Mouse (Mus musculus): ENCODE results near the gene Arfgef2.

Gene Arfgef2

DNA sequence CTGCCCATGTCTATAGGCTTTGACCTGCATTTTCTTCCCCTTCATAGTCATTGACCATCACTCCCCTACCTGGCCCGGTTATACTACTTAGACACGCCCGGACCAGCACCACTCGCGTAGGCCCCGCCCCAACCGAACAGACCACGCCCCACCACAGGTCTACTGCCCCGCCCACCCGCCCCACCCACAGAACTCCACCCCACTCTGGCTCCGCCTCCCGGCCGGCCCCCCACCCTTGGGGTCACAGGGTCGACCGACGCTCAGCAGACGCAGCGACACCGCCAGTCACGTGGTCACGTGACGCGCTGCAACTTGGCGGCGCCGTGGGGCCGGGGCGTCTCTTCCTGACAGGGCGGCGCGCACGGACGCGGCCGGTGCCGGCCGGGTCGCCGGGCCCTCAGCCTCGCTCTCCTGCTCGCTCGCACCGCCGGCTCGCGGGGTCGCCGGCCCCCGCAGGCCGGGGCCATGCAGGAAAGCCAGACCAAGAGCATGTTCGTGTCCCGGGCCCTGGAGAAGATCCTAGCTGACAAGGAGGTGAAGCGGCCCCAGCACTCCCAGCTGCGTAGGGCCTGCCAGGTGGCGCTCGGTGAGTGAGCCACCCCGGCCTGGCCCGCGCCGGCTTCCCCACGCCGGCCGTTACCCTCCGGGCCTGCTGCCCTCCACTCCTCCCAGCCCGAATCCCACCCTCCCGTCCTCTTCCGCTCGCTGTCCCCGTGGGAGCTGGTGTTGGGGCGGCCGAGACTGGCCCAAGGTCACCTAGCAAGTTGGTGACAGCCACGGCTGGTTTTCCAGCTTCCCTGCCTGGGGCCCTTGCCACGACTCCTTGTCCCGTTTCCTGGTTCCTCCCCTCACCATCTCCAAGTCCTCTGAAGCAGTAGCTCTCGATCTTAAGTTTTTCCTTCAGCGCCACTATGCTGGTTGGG is at the start of gene Arfgef2:
Gene Arfgef2, plus strand, starts transcription at position 339 of the 923 bp plus-strand sequence.
- DNase-seq, result peak; percentile 93 to 96

DNA sequence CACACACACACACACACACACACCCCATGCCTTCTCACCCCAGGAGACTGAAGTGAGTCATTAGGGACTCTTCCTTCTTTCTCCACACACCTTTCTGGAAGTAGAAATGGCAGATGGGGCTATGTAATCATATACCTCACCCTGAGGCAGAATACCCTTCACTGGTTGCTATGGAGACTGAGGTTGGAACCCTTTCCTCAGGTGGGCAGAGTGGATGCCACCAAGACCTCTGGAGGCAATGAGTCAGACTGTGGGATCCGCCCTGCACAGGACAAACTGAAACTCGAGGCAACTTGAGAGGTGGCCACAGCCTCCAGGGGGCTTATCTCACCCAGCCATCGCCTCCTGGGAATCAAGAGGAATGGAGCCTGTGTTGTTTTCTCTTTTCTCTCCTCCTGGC is 47.4 kb upstream of the Arfgef2 start:
- no peak for DNase-seq

DNA sequence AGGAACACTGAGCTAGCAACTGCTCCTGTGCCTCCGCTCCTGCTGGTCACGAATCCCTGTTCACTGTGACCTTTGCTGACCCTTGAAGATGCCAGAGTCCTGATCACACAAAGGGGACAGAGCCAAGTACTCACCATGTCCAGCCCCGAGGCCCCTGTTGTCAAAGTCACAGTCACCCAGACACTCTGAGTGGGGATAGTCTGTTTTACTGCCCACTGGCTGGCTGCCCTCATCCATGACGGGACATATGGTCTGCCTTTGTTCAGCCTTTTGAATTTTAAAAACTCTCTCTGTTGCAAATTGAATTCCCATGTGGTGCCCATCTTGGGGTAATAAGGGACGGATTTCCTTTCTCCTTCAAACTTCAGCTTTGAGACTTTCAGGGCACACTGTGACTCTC is 41.3 kb upstream of the Arfgef2 start:
- DNase-seq, result no peak

DNA sequence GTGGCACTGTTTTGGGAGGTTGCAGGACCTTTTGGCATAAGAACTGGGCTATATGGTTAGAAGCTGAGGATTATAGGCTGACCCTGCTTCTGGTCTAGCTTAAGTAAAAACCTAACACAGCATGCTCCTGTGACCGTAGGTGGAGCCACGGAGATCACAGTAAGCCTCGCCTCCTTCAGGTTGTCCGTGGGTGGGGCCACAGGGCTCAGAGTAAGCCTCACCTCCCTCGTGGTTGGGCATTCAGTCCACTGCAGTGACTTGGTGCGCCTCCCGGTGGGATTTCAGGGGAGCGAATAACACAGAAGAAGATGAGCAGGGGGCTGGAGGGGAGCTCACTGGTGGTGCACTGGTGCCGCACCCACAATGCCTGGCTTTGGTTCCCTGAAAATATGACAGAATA is 37.8 kb upstream of the Arfgef2 start:
- no peak for DNase-seq

DNA sequence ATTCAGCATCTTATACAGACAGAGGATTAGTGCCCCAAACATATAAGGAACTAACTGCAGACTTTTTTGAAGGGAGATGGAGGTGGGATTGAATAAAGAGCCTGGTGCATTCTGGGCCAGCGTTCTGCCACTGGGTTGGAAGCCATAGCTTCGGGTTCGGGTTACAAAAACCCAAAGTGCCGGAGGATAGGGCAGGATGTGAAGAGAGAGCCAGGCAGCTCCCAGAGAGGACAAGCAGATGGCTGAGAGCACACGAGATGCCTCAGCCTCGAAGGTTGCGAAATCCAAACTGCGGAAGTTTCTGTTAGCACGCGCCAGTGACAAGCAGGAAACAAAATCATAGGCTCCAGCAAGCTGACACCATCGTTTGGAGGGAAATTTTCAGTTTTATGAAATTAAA is 34.0 kb upstream of the Arfgef2 start:
- DNase-seq, result peak; percentile 25 to 32

DNA sequence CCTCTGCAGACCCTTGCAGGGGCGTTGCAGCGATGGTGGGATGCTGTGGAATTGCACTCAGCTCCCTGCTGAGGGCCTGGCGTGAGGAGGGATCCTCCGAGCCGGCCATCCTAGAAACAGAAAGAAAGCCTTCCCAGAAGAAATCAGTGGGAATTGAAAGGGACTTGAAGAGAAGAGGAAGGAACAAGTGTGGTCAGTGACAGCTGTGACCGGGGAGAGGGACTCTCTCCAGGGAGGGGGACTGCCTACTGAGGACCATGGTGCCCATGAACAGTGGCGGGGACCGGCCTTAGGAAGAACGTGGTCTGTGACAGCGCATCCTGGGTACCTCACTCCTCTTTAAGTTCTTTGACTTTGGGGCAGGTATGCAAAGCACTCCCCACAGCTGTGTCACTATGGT is 31.8 kb upstream of the Arfgef2 start:
- DNase-seq, result no peak

DNA sequence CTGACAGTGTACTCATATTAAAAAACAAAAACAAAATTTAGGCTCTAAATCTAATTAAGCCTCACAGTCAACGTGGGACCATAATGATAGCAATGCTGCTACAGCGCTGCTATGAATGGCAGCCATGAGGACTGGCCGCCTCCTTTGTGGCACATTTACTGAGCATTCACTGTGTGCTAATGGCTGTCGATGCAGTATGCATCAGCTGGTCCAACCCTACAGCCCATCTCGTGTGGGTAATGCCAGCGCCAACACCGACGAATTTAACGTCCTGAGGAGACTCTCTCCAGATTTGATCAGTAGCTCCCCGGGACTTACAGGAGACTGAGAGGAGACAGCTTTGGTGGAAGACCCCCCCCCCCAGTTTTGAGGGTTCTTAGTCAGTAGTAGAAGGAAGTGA is 31.1 kb upstream of the Arfgef2 start:
- DNase-seq, result no peak

DNA sequence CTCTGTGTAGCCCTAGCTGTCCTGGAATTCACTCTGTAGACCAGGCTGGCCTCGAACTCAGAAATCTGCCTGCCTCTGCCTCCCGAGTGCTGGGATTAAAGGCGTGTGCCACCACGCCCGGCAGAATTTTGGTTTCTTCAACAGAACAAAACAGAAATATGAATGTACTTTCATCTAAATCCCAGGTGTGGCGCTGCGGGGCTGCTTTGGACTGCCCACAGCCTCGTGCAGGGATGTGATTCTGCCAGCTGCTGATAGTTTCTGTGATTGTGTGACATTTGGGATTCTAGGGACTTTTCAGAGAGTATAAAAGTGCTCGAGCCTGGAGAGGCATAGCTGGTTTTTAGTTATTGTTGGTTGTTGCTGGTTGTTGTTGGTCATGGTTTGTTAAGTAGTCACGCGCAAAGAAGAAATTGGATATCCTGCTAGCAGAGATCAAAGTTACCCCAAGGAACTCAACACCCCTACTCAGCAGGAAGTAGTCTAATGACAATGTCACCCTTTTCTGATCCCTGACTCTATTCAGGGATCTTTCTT is 30.0 kb upstream of the Arfgef2 start:
- no peak for DNase-seq

DNA sequence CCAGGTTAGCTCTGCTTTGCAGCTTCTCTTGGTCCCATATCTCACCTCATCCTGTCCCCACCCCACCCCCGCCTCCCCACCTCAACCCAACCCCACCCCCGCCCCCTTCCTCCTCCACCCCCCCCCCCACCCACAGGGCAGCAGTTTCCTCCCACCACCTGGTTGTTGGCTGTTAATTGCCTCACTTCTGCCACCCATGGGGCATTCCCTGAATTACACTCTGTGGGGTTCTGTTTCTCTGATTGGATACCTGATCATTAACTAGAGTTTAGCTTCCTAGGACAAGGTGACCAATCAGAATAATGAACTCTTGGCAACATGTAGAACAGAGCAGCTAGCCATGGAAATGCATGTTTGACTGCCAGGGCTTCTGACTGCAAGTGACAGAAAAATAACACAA is 29.1 kb upstream of the Arfgef2 start:
- peak in 1 of 2 experiments; percentile 56 for DNase-seq

DNA sequence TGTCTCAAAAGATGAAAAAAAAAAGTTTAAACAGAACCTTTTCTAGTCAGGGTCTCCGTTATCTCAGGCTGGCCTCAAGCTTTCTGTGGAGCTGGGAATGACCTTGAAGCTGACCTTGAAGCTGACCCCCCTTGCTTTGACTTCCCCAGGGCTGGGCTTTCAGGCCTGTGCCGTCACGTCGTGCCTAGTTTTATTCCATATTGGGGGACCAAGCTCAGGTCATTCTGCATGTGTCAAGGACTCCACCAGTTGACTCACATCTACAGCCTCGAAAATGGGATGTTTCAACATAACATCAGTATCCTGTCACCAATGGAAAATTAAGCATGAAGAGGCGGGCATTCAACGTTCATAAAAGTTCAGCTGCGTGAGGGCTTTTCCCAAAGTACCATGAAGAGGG is 25.4 kb upstream of the Arfgef2 start:
- no peak for DNase-seq

DNA sequence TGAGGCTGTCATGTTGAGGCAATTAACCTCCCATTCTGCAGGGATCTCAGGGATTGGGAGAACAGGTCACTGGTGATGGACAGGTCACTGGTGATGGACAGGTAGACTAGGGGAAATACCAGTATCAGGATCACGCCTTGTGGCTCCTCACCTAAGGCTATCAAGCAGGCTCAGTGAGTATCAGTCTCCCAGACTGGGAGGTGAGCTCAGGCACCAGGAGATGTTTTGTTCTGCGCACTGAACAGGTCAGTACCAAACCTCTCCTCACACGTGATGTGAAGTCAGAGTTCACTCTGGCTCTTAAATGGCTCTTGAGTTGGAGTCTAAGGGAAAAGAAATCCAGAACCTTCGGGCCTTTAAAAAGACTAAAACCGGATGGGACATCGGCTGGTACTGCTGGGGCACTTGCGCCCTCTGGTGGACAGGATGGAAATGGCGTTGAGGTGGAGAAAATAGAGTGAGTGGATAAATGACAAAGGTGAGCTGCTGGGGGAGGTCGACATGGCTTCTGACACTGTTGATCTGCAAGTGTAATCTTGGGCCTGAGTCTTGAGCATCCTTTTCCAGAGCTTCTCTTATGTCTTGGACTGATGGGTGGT is 24.3 kb upstream of the Arfgef2 start:
- peak; percentile 58 to 85 for DNase-seq

DNA sequence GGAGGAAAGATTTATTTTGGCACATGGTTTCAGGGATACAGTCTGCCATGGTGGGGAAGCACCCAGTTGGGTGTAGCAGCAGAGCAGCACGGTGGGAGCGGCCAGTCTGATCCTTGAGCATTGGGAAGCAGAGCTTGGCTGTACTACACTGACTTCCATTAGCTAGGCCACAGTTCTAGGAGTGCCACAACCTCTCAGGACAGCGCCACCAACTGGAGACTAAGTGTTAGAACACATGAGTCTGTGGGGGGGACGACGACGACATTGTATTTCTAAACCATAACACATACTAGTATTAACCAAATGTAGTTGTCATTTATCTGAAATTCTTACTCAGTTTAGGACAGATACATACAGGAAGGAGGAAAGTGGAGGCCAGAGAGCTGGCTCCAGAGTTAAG is 21.0 kb upstream of the Arfgef2 start:
- no peak for DNase-seq

DNA sequence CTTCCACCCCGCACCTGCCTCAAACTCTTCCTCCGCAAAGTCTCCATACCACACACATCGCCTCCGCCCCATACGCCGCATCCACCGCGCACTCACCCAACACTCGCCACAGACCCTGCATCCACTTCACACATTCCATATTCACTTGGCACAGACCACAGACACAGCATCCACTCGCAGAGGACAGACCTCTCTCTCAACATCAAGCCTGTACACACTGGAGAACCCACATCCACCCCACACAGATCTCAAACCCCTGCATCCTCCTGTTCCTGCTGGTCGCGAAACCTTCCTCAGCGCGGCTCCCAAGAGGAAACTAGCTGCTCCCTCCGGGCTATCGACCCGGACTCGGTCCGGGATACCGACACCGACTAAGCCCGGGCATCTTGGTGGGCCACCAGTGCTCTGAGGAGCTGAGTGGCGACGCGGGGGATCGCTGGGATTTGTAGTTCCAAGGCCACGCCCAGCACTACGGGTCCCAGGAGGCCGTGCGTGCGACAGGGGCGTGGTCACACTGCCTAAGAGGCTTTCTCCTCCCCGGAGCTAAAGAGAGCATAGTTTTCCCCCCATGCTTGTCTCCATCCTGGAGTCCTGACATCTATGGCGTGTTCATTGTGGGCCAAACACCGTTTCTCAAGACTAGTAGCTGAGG is 18.9 kb upstream of the Arfgef2 start:
- DNase-seq, result peak; percentile 95 to 96

DNA sequence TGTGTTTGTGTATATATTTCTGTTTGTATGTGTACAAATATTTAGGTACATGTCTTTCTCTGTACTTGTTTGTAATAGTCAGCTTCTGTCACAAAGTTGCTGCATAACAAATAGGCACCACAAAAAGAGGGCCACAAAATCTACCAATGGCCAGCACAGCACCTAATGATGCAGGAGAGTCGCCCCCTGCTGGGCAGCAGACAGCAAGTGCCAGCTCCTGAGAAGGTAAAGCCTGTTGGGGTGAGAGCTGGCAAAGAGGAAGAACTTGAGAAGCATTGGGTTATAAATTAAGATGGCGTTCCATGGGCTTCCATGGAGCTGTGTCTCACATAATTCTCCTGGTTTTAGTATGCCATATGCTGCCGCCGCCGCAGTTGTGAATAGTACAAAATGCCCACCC is 13.7 kb upstream of the Arfgef2 start:
- peak in 1 of 2 experiments; percentile 57 for DNase-seq

DNA sequence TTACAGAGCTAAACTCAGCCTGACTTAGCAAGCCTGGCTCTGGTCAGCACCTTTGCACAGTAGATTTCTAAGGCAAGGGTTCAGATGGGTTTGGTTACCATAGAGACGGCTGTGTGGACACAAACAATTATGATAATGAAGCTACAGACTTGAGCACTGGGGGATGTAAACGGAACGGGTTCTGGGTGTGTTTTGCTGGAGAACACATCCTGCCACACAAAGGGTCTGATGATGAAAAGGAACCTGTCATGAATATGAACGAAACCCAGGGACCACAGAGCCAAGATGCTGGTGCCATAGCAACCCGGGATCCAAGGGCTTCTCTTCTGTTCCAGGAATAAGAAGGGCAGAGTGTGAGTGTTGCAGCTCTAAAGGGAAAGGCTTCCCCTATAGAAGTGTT is 13.0 kb upstream of the Arfgef2 start, which contains the start of gene Trp53rkb:
Gene Trp53rkb, plus strand, starts transcription at position 177 of the 400 bp plus-strand sequence.
- no peak for DNase-seq

DNA sequence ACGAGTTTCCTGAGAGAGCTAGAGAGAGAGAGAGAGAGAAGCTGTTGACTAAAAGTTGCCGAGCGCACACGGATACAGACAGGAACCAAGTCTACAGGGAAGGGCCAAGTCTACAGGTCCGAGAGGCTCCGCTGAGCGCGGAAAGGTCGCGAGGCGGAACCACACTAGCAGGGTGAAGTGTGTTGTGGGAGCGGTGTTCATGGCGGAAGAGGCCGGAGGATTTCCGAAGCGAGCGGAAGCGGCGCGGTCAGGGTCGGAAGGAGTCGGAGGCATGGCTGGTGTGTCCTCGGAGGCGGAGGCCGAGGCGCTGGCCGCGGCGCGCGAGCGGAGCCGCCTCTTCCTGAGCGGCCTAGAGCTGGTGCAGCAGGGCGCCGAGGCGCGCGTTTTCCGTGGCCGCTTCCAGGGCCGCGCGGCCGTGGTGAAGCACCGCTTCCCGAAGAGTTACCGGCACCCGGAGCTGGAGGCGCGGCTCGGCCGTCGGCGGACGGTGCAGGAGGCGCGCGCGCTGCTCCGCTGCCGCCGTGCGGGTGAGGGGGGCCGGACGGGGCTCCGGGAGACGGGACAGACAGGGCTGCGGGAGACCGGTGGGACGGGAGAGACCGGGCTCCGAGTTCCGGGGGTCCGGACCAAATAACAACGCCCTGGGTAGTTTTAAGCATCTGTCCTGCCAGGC is 11.7 kb upstream of the Arfgef2 start:
- DNase-seq, result peak; percentile 85 to 90

DNA sequence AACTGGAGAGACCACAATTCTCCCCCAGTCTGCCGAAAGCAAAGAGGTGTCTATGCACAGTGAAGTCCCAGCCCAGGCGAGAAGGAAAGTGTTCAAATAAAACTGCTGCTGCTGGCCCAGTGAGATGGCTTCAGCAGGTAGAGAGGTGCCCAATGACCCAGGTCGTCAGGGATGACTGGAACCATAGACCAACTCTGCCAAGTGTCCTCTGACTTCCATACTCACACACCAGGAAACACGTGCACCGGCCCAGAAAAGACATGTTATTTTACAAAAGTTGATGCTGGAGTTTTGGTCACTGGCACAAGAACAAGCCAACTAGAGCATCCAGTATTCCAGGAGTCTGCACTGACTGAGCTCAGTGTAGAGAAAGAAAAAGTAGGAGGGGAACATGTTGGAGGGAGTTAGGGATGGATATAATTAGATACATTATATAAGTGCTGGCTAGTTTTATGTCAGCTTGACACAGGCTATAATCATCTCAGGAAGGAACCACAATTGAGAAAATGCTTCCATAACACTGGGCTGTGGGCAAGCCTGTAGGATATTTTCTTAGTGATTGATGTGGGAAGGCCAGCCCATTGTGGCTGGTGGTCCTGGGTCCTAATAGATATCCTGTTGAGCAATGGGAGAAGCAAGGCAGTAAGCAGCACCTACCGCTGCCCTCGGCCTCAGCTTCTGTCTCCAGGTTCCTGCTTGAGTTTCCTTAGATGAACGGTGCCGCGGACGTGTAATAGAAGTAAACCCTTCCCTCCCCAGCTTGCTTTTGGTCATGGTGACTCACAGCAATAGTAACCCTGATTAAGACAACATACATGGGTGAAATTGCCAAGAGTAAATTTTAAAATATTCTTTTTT is 5.5 kb upstream of the Arfgef2 start:
- DNase-seq, result peak; percentile 58 to 65

DNA sequence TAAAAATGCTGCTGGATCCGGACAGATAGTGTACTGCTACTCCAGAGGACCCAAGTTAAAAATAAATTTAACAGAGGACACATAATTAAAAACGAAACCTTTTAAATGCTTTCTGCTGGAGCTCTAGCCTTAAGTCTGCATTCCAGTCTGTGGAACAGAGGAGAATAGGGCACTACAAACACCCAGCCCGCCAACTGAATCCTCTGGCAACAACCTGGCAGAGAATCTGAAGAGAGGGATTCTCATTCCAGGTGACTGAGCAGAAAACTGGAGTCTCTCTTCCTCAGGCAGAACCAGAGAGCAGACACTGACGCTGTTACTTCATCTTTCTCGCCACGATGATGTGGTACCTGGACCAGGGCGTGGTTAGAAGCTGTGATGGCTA is 4.9 kb upstream of the Arfgef2 start:
- DNase-seq, result no peak

DNA sequence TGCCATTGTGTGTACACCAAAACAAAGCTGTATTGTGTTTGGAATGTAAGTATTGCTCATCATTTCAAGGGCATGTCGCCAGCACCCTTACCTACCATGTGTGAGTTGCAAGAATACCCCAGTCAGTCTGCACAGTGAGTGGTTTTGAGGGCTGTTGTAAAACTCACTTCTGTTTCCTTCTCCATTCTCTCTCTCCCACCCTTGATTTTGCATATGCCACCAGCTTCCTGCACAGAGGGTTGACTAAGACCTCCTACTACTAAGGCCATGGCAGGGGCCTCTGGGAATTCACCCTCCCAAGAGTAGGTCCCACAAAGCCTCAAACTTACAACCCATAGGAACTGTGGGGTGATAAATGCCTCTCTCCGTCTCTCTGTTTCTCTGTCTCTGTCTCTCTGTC is 4.0 kb upstream of the Arfgef2 start:
- DNase-seq, result no peak

DNA sequence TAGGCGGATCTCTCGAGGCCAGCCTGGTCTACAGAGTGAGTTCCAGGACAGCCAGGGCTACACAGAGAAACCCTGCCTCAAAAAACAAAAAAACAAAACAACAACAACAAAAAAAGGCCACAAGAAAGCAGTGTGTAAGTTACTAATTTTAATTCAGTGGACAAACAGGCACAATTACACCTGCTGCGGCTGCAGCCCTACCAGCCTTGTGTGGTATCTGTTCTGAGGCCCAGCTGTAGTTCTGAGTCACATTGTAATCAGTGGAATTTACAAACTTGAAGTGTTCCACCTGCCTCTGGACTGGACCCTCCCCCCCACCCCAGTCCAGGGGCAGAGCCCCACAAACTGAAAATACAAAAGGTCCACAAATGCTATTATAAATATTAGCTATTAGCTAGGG is 2.1 kb upstream of the Arfgef2 start:
- DNase-seq, result no peak

DNA sequence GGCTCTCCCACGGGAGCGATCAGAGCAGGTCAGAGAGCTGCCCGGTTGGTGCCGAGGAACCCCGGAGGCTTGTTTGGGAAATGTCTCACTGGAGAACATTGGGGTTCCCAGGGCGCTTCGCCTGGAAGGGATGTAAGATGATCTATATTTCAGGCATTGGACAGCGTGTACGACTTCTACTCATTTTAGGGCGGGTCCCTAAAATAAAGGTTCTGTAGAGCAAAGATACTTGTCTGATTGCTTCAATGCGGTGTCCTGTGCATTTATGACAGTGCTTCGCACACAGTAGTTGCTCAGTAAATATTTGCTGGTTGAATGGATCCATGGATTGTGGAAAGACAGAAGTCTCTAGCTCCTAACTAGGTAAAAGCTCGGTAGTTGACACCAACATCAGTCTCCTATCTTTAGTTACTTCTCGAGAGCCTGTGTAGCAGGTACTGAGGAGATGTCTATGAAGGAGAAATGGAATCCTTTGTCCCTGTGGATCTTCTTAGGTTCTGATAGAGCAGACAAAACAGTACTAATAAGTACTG is 851 bp downstream of the Arfgef2 start:
- no peak for DNase-seq

DNA sequence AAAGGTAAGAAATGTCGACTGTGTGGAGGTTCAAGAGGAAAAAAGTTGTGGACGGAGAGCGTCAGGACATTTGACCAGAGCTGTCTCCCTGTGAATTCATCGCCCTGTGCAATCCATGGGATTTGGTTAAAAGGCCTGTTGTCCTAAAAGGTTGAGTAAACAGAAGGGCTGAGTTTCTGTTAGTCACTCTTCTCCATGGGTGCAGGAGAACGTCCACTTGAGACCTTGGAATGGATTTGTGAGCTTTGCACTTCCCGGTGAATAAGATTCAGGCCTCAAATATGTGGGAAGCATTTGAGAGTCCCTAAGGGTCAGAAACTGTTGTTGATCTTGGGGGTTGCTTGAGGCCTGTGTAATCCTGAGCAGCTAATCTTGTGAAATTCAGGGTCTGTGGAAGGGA is 1.4 kb downstream of the Arfgef2 start:
- DNase-seq, result no peak

Data from kidney, postnatal 36 days (tissue).